Mouse (Mus musculus): ENCODE measurements at regions not wholly inside any gene's neighbourhood (a gene's known extent, or its start where the extent isn't known, plus 50 kb on each side); places are given as distances from the start of the nearest gene placed in this dataset.

DNA sequence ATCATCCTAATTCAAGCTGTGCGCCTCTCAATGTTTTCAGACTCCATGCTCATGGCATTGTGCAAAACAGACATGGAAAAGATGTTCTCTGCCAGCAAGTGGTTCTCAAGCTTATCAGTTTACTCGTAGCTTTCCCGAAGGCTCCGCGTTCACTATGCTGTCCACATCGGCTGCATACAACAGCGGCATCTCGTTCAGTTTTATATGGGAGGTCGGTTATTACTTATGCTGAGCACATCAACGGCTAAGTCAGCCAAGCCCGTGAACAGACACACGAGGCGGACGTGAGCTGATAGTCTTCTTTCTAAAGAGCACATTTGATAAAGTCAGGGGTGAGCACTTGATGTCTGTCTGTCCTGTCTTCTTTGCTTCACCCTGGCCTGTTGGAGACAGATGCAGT is 179.0 kb downstream of the Cog6 start:
- TF ChIP-seq CTCF (IDR thresholded peaks at IDR 0.05; ENCODE audit: low read depth) (no peak), EP300 (IDR thresholded peaks at IDR 0.05; ENCODE audit: low read depth) (no peak)

Data from liver, postnatal 0 days (tissue).